Mouse (Mus musculus): ENCODE measurements around the gene Mrps16. TPM values are rescaled to one million over a fixed set of nuclear protein-coding genes. Genes with fewer than 3 reads are reported as not detected.

Mrps16 gene
- total RNA-seq, 1 experiment from 2014 or later, result 27.0 TPM

- ATAC-seq (replicated peaks; ENCODE audit: insufficient number of reproducible peaks, low FRiP score, low TSS enrichment, poor library complexity, severe bottlenecking), result no peak
These were observed 16.3 kb downstream of the Mrps16 start for GRCm38 (mm10) chr14:20377112-20377521.

GRCm38 (mm10) chr14:20371854-20372253 is 21.6 kb downstream of the Mrps16 start:
- ATAC-seq (replicated peaks; ENCODE audit: insufficient number of reproducible peaks, low FRiP score, low TSS enrichment, poor library complexity, severe bottlenecking), result no peak

GRCm38 (mm10) chr14:20370798-20371197 is 22.6 kb downstream of the Mrps16 start:
- ATAC-seq (replicated peaks; ENCODE audit: insufficient number of reproducible peaks, low FRiP score, low TSS enrichment, poor library complexity, severe bottlenecking), result peak; percentile 71

- ATAC-seq (replicated peaks; ENCODE audit: insufficient number of reproducible peaks, low FRiP score, low TSS enrichment, poor library complexity, severe bottlenecking), result no peak
These were observed 25.2 kb downstream of the Mrps16 start for GRCm38 (mm10) chr14:20368271-20368670.

- peak; percentile 87 for ATAC-seq (replicated peaks; ENCODE audit: insufficient number of reproducible peaks, low FRiP score, low TSS enrichment, poor library complexity, severe bottlenecking)
These were observed 30.2 kb downstream of the Mrps16 start for GRCm38 (mm10) chr14:20363230-20363629.

GRCm38 (mm10) chr14:20347991-20348541 is 45.4 kb downstream of the Mrps16 start, which contains the start of the genes Ecd and Fam149b:
Gene Ecd (minus strand): TSS chr14:20348121.
Gene Fam149b (plus strand): TSS chr14:20348162.
- ATAC-seq (replicated peaks; ENCODE audit: insufficient number of reproducible peaks, low FRiP score, low TSS enrichment, poor library complexity, severe bottlenecking), result peak; percentile 98

- ATAC-seq (replicated peaks; ENCODE audit: insufficient number of reproducible peaks, low FRiP score, low TSS enrichment, poor library complexity, severe bottlenecking), result 0 out of 2 replicates have a peak, but pooled peaks have one; percentile 8
These were observed 45.9 kb downstream of the Mrps16 start for GRCm38 (mm10) chr14:20347441-20347990.

- ATAC-seq (replicated peaks; ENCODE audit: insufficient number of reproducible peaks, low FRiP score, low TSS enrichment, poor library complexity, severe bottlenecking), result no peak
These were observed 47.5 kb downstream of the Mrps16 start for GRCm38 (mm10) chr14:20345885-20346284.

GRCm38 (mm10) chr14:20340866-20341265 is 52.6 kb downstream of the Mrps16 start:
- ATAC-seq (replicated peaks; ENCODE audit: insufficient number of reproducible peaks, low FRiP score, low TSS enrichment, poor library complexity, severe bottlenecking), result no peak

GRCm38 (mm10) chr14:20340149-20340548 is 53.3 kb downstream of the Mrps16 start:
- 0 out of 2 replicates have a peak, but pooled peaks have one; percentile 50 for ATAC-seq (replicated peaks; ENCODE audit: insufficient number of reproducible peaks, low FRiP score, low TSS enrichment, poor library complexity, severe bottlenecking)

- ATAC-seq (replicated peaks; ENCODE audit: insufficient number of reproducible peaks, low FRiP score, low TSS enrichment, poor library complexity, severe bottlenecking), result no peak
These were observed 54.0 kb downstream of the Mrps16 start for GRCm38 (mm10) chr14:20339415-20339814.

Other genes starting within 250 kb of the Mrps16 start
- gene Kcnk5, start 211.8 kb downstream of the Mrps16 start, total RNA-seq (2017), result 0.67 to 21.9 TPM (median 2.6 TPM) in 3 replicates
- gene Kcnk16, start 124.4 kb downstream of the Mrps16 start, total RNA-seq (2017), result not detected in 3 replicates
- 14.6 to 42.4 TPM (median 23.3 TPM) in 3 replicates for gene Nudt13, start 98.9 kb downstream of the Mrps16 start, total RNA-seq (2017)
- gene Ecd, start 45.5 kb downstream of the Mrps16 start, total RNA-seq (2017), result 30.8 to 39.0 TPM (median 37.4 TPM) in 3 replicates
- gene Fam149b, start 45.5 kb downstream of the Mrps16 start, total RNA-seq (2017), result 14.5 to 42.0 TPM (median 34.5 TPM) in 3 replicates
- gene Dnajc9, start 4.7 kb downstream of the Mrps16 start, total RNA-seq (2017), result 58.2 to 124 TPM (median 61.8 TPM) in 3 replicates
- gene Cfap70, start 58.6 kb upstream of the Mrps16 start, total RNA-seq (2017), result not detected in 3 replicates
- gene Anxa7, start 86.5 kb upstream of the Mrps16 start, total RNA-seq (2017), result 70.7 to 97.0 TPM (median 87.2 TPM) in 3 replicates
- 0.43 to 1.9 TPM in 2 of 3 replicates, not detected in the other for gene Mss51, start 103.3 kb upstream of the Mrps16 start, total RNA-seq (2017)
- 41.3 to 101 TPM (median 45.1 TPM) in 3 replicates for gene Ppp3cb, start 152.9 kb upstream of the Mrps16 start, total RNA-seq (2017)
- 0.57 to 5.1 TPM (median 2.0 TPM) in 3 replicates for gene Usp54, start 247.4 kb upstream of the Mrps16 start, total RNA-seq (2017)